In the genomic region with DNA sequence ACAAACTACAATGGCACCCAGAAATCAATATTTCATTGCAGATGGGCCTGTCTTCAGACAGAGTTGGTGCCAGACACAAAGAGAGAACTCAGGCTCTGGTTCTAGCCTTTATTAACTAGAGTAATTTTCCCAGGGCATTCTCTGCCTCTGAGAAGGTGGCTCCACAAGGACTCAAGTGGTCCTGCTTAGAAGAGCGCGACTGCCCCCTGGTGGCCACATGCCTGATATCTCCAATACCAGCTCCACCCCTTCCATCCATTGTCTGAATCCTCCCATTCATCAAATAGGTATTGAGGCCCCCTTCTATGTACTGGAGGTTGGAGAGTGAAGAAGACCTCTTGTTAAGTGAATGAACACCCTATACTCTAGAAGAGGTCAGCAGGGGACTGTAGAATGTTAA, we compare ENCODE assay signal across 9 mouse cellular contexts.
DNase-seq lines count a peak whose midpoint lies in the region; ATAC-seq and TF ChIP-seq lines count a peak whose summit lies in the region.
"Had no signal": no experiment of that assay in that cellular context is flagged by ENCODE, and none has a peak within 500 bp of the region (broad histone marks: within the 10 kb centered on the region; RNA-seq: fewer than 3 reads in every experiment).

No protein-coding gene starts in this region.

- 0% methylated on average over 2 of the region's 2 CpGs for WGBS in forebrain, embryonic 15.5 days
- WGBS in hindbrain, embryonic 13.5 days, result 0% methylated on average over 2 of the region's 2 CpGs

- no peaks in the 10 kb centered on the region for H3K9me3 ChIP-seq in G1E (replicated peaks)
- H3K9me3 ChIP-seq in forebrain, embryonic 15.5 days, result no peaks in the 10 kb centered on the region
- H3K9me3 ChIP-seq in hindbrain, embryonic 13.5 days, result no peaks in the 10 kb centered on the region

- peak; percentile 74 for ATAC-seq in G1E (ENCODE audit: extremely low read depth, insufficient number of reproducible peaks, low FRiP score, poor library complexity, severe bottlenecking)
- ATAC-seq in forebrain, embryonic 15.5 days (replicated peaks), result peak; percentile 75
- ATAC-seq in hindbrain, embryonic 13.5 days (ENCODE audit: low FRiP score), result peak; percentile 69; the same call in 1 of the 2 replicates

- H3K4me1 ChIP-seq in G1E (ENCODE audit: insufficient read depth, low read depth, low read length), result no peaks in the 10 kb centered on the region
- no peaks in the 10 kb centered on the region for H3K4me1 ChIP-seq in forebrain, embryonic 15.5 days
- no peaks in the 10 kb centered on the region for H3K4me1 ChIP-seq in hindbrain, embryonic 13.5 days (replicated peaks)

- no peak overlapping the region for H3K27ac ChIP-seq in forebrain, embryonic 15.5 days (replicated peaks)
- no peak overlapping the region for H3K27ac ChIP-seq in hindbrain, embryonic 13.5 days
- H3K27ac ChIP-seq: macrophage had no signal

- H3K36me3 ChIP-seq in G1E (replicated peaks), result no peaks in the 10 kb centered on the region
- H3K36me3 ChIP-seq in forebrain, embryonic 15.5 days, result no peaks in the 10 kb centered on the region
- H3K36me3 ChIP-seq in hindbrain, embryonic 13.5 days, result no peaks in the 10 kb centered on the region

- H3K4me3 ChIP-seq in G1E (ENCODE audit: low read depth, low read length), result no peak overlapping the region
- no peak overlapping the region for H3K4me3 ChIP-seq in forebrain, embryonic 15.5 days
- no peak overlapping the region for H3K4me3 ChIP-seq in hindbrain, embryonic 13.5 days

- DNase-seq in G1E (ENCODE audit: low spot score), result peak; percentile 46
- DNase-seq in c-Kit-positive CD71-positive TER-119-negative erythroid progenitor cells, embryonic 14.5 days (ENCODE audit: low read depth), result peak; percentile 37
- DNase-seq in layer of hippocampus, adult 9-11 months, result peak; percentile 68
- DNase-seq in lung, postnatal 14 days, result peak; percentile 85
- DNase-seq in right cerebral cortex, adult 18-20 months, result peak; percentile 73
- DNase-seq in urinary bladder, postnatal 14 days (ENCODE audit: low spot score), result peak; percentile 80

- peaks cover 6% of the 10 kb centered on the region for H3K27me3 ChIP-seq in G1E (ENCODE audit: insufficient read depth, low read length)
- no peaks in the 10 kb centered on the region for H3K27me3 ChIP-seq in forebrain, embryonic 15.5 days
- H3K27me3 ChIP-seq in hindbrain, embryonic 13.5 days, result no peaks in the 10 kb centered on the region

- H3K4me2 ChIP-seq in forebrain, embryonic 15.5 days (replicated peaks), result no peak overlapping the region
- no peak overlapping the region for H3K4me2 ChIP-seq in hindbrain, embryonic 13.5 days

- peak; percentile 62 for TF ChIP-seq CTCF in G1E (IDR thresholded peaks at IDR 0.05; ENCODE audit: low read depth, low read length)

- H3K9ac ChIP-seq in forebrain, embryonic 15.5 days (replicated peaks), result no peak overlapping the region
- no peak overlapping the region for H3K9ac ChIP-seq in hindbrain, embryonic 13.5 days
